Mouse (Mus musculus) hindbrain, embryonic 15.5 days (tissue): ENCODE measurements at regions not wholly inside any gene's neighbourhood (a gene's known extent, or its start where the extent isn't known, plus 50 kb on each side); places are given as distances from the start of the nearest gene placed in this dataset.
"Not testable (repeated sequence)": the region's sequence is repeated elsewhere in the genome, so short reads cannot be mapped to it uniquely, and the experiment has no call there.

Source experiments
- ATAC-seq: fragments of 200-750 bp; cut with Nextera tagmentation; 2 replicates; pipeline ENCODE4 v1.8.0; 2017; ENCODE audit warnings: low read depth, moderate number of reproducible peaks, moderate TSS enrichment; ENCODE audit not compliant: low FRiP score
- H3K27ac ChIP-seq: fragments of 300-500 bp; sonication (generic); replicated peaks from 2 replicates; pipeline ENCODE4 v1.5.1; 2015; ENCODE audit warnings: mild to moderate bottlenecking, inconsistent platforms
- H3K27me3 ChIP-seq: fragments of 300-500 bp; sonication (generic); 2 replicates; pipeline ENCODE4 v1.6.1; 2015; ENCODE audit warnings: control low read depth, inconsistent platforms
- H3K36me3 ChIP-seq: fragments of 300-500 bp; sonication (generic); 2 replicates; pipeline ENCODE4 v1.6.1; 2015; ENCODE audit warnings: control low read depth, inconsistent platforms
- H3K4me1 ChIP-seq: fragments of 300-500 bp; sonication (generic); replicated peaks from 2 replicates; pipeline ENCODE4 v1.6.1; 2015; ENCODE audit warnings: control low read depth, inconsistent platforms
- H3K4me2 ChIP-seq: fragments of 300-500 bp; sonication (generic); 2 replicates; pipeline ENCODE4 v1.6.1; 2015; ENCODE audit warnings: moderate library complexity, mild to moderate bottlenecking, inconsistent platforms
- H3K4me3 ChIP-seq: fragments of 300-500 bp; sonication (generic); 2 replicates; pipeline ENCODE4 v1.5.1; 2015; ENCODE audit warnings: mild to moderate bottlenecking, inconsistent platforms
- H3K9ac ChIP-seq: fragments of 300-500 bp; sonication (generic); 2 replicates; pipeline ENCODE4 v1.6.1; 2015; ENCODE audit warnings: inconsistent platforms
- H3K9me3 ChIP-seq: fragments of 300-500 bp; sonication (generic); 2 replicates; pipeline ENCODE4 v1.6.1; 2016; ENCODE audit warnings: control low read depth, inconsistent platforms
- WGBS: fragments of 180-500 bp; shearing (Covaris S2); methylation state at CpG from one replicate; pipeline ENCODE4 v1.1.7; 2015; 5-methylcytosine and 5-hydroxymethylcytosine counted together

DNA sequence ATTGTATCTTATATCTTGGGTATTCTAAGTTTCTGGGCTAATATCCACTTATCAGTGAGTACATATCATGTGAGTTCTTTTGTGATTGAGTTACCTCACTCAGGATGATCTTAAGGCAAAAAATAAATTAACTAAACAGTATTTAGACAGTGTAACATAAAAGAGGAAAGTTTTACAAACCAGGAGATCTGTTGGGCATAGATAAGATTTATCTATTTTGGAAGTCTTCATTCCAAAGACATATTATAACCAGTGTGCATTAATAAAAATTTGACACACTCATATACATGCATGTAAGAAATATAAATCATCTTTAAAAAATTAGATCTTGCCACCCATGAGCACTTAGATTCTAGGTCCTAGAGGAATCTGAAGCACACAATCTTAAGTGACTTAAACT lies 343.9 kb upstream of the Fam174a start:
- Histone ChIP-seq H3K9me3 (no peaks in the 10 kb centered on the region), H3K27me3 (no peaks in the 10 kb centered on the region), H3K4me2 (no peak overlapping the region), H3K36me3 (no peaks in the 10 kb centered on the region), H3K4me3 (no peak overlapping the region), H3K27ac (no peak overlapping the region), H3K9ac (no peak overlapping the region), H3K4me1 (no peaks in the 10 kb centered on the region)
- no peak for ATAC-seq

DNA sequence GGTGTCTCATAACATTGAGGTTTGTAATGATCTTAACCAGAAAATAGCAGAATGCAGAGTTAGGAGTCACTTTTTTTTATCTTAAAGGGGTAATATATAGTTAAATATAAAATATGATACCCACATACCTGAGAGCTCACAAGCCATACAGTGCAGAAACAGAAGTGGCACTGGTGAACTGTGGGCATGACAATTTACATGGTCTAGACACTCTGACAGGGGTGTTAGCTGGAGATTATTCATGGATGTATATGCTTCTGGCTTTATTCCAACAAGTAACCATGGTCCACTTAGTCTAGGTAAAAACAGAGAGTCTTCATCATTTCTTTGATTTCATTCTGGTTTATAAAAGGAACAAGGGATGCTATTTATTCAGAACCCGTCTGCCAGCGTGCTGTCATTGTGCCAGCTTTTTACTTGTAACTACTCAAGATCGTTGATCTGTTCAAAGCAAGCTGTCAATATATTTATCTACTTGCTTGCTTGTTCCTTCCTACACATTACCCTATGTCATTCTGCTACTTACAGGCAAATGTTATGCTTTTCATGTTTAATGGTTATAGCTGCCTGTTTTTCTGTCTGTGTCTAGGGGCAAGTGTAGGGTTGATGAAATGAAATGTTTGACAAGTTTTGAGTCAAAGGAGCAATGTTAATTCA lies 343.2 kb upstream of the Fam174a start:
- Histone ChIP-seq H3K27me3 (no peaks in the 10 kb centered on the region), H3K4me1 (no peaks in the 10 kb centered on the region), H3K4me3 (no peak overlapping the region), H3K36me3 (no peaks in the 10 kb centered on the region), H3K4me2 (no peak overlapping the region), H3K9ac (no peak overlapping the region), H3K9me3 (no peaks in the 10 kb centered on the region), H3K27ac (no peak overlapping the region)
- 59% methylated on average over 3 of the region's 3 CpGs for WGBS
- ATAC-seq, result no peak

DNA sequence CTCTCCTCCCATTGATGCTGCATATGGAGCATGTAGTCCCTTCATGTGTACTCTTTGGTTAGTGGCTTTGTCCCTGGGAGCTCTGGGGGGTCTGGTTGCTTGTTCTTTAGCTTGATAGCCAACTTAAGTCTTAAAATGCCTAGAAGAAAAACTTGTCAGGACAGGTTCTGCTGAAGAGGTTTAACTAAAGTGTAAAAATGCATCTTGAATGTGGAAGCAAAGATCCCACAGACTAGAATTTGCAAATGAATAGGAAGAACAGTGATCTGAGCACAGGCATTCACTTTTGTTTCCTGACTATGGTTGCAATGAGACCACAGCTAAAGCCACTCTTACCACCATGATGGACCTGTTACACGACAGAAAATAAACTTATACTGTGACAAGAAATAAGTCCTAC lies 320.1 kb upstream of the Fam174a start:
- WGBS, result 37% methylated on average over 1 of the region's 1 CpGs
- no peaks in the 10 kb centered on the region for H3K36me3 ChIP-seq
- H3K4me3 ChIP-seq, result no peak overlapping the region
- H3K27me3 ChIP-seq, result no peaks in the 10 kb centered on the region
- no peak overlapping the region for H3K4me2 ChIP-seq
- no peaks in the 10 kb centered on the region for H3K9me3 ChIP-seq
- H3K27ac ChIP-seq, result no peak overlapping the region
- no peak for ATAC-seq
- no peaks in the 10 kb centered on the region for H3K4me1 ChIP-seq
- no peak overlapping the region for H3K9ac ChIP-seq

DNA sequence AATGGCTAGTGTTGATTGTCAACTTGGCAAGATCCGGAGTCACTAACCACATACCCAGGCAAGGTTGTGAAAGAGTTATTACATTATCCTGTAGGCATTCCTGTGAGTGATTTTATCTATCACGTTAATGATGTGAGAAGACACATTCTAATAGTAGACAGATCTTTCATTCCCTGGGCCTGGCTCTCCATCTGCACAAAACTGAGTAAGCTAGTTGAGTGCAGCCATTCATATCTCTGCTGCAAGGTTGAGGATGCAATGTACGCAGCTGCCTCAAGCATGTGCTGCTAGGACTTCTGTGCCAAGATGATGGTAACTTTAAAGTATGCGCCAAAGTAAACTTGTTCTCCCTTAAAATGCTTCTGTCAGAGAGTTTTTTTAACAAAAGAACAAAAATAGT lies 309.5 kb upstream of the Fam174a start:
- H3K36me3 ChIP-seq, result no peaks in the 10 kb centered on the region
- H3K4me2 ChIP-seq, result no peak overlapping the region
- WGBS, result 84% methylated on average over 4 of the region's 4 CpGs
- no peaks in the 10 kb centered on the region for H3K9me3 ChIP-seq
- H3K4me3 ChIP-seq, result no peak overlapping the region
- H3K4me1 ChIP-seq, result no peaks in the 10 kb centered on the region
- H3K27ac ChIP-seq, result no peak overlapping the region
- no peak for ATAC-seq
- H3K9ac ChIP-seq, result no peak overlapping the region
- no peaks in the 10 kb centered on the region for H3K27me3 ChIP-seq

DNA sequence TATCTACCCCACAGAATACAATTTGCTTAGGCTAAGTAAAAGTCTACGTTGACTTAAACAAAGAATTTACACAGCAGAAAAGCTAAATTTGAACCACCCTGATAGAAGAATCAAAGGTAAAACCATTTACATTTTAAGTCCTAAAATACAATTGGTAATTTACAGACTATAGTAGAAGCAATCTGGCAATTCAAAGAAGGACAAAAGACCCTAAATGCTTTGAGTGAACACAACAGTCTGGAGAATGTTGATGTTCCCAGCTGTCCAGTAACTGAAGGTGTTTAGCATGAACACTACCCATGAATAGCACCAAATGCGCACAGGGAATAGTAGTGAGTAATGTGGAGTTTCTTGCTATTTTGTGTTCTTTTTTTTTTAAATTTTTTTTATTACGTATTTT lies 282.8 kb upstream of the Fam174a start:
- Histone ChIP-seq H3K4me2 (no peak overlapping the region), H3K27me3 (no peaks in the 10 kb centered on the region), H3K4me3 (no peak overlapping the region), H3K9ac (no peak overlapping the region), H3K27ac (no peak overlapping the region), H3K4me1 (no peaks in the 10 kb centered on the region), H3K36me3 (no peaks in the 10 kb centered on the region), H3K9me3 (no peaks in the 10 kb centered on the region)
- WGBS, result 91% methylated on average over 3 of the region's 3 CpGs
- ATAC-seq, result no peak

DNA sequence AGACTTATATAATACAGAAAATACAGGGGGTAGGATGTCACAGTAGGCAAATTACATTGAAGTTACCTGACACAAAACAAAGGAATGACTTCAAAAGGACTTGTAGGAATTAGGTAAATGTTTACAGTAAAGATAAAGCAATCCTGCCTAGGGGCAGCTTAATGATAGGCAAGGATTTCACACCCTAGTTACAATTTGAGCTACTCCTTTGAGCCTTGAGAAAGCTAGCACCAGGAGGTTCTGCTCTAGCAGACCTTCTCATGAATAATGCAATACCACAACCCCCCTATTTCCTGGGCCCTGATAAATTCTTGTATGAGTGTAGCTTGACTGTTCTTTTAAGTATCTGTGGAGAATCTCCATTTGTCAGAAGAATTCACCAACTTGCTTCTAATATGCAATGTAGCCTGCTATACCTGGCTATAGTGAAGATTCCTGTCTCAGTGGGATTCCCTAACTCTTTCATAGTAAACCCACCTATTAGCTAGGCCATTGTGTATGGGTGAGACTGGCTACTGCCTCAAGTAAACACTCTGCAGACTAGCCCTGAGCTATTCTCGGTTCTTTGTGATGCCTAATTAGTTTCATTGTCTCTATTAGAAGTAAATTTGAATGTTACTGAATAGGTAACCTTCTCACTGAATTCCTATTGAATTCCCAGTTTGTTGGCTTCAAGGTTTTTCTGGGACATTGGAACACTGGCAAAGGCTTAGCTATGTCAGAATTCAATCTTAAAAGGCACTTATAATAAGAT lies 279.6 kb upstream of the Fam174a start:
- not testable (repeated sequence) for ATAC-seq, H3K4me3 ChIP-seq, H3K9me3 ChIP-seq, H3K36me3 ChIP-seq, H3K27ac ChIP-seq, H3K4me1 ChIP-seq, H3K27me3 ChIP-seq, H3K9ac ChIP-seq, H3K4me2 ChIP-seq
- 17% methylated on average over 1 of the region's 1 CpGs for WGBS

DNA sequence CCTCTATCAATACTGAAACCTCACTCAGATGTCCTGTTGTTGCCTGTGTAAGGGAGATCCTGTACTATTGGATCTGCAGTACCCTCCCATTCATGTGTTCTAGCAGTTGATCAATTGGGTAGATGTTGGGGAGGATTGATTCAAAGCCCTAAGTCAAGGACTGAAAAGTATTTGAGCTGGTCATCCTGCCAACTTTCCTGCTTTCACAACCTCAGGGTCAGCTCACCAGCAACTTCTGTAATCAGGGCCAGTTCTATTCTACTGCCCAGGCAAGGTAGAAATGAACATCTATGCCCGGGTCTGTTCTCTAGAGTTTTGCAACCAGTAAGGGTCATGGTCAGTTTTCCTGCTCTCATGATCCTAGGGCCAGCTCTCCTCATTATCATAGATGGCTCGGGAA lies 275.0 kb upstream of the Fam174a start:
- H3K36me3 ChIP-seq, result no peaks in the 10 kb centered on the region
- H3K27ac ChIP-seq, result no peak overlapping the region
- no peak overlapping the region for H3K4me2 ChIP-seq
- no peaks in the 10 kb centered on the region for H3K4me1 ChIP-seq
- no peaks in the 10 kb centered on the region for H3K27me3 ChIP-seq
- H3K9ac ChIP-seq, result no peak overlapping the region
- WGBS, result 87% methylated on average over 2 of the region's 2 CpGs
- no peak overlapping the region for H3K4me3 ChIP-seq
- H3K9me3 ChIP-seq, result no peaks in the 10 kb centered on the region
- ATAC-seq, result no peak

DNA sequence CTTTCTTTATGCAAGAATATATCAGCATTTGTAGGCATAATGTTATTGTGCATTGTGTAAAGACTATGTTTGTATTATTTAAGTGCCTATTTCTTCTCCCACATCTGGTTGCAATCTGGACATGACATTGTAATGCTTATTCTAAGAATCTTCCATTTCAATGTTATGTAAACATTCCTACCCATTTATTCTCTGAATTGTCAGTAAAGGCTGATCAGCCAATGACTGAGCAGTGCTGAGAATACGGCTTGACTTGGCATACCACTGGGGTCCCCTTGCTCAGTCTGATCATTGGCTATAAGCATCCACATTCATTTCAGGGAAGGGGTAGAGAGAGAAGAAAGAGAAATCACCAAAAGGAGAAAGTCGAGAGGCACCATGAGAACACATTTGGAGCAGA lies 273.1 kb upstream of the Fam174a start:
- H3K27me3 ChIP-seq, result no peaks in the 10 kb centered on the region
- H3K9me3 ChIP-seq, result no peaks in the 10 kb centered on the region
- H3K4me3 ChIP-seq, result no peak overlapping the region
- H3K4me1 ChIP-seq, result no peaks in the 10 kb centered on the region
- no peak overlapping the region for H3K9ac ChIP-seq
- no peak overlapping the region for H3K4me2 ChIP-seq
- no peak for ATAC-seq
- no peaks in the 10 kb centered on the region for H3K36me3 ChIP-seq
- WGBS, result 76% methylated on average over 2 of the region's 2 CpGs
- H3K27ac ChIP-seq, result no peak overlapping the region

DNA sequence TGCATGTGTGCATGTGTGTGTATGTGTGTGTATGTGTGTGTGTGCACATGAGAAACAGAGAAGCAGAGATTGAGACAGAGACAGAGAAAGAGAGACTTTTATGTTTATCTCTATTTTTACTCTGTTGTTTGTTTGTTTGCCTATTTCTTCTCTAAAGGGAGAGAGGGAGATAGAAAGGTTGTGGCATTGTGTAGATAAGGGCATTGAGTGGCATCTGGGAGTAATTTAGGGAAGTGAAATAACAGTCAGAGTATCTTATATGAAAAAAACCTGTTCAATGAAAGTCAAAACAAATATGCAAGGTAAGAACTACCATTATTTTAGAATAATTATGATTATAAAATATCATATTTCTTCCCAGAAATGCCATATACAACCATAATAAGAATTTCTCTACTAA lies 270.1 kb upstream of the Fam174a start:
- no peak overlapping the region for H3K4me2 ChIP-seq
- no peaks in the 10 kb centered on the region for H3K36me3 ChIP-seq
- no peak for ATAC-seq
- no peaks in the 10 kb centered on the region for H3K4me1 ChIP-seq
- H3K27me3 ChIP-seq, result no peaks in the 10 kb centered on the region
- H3K9me3 ChIP-seq, result no peaks in the 10 kb centered on the region
- H3K9ac ChIP-seq, result no peak overlapping the region
- no peak overlapping the region for H3K4me3 ChIP-seq
- H3K27ac ChIP-seq, result no peak overlapping the region

DNA sequence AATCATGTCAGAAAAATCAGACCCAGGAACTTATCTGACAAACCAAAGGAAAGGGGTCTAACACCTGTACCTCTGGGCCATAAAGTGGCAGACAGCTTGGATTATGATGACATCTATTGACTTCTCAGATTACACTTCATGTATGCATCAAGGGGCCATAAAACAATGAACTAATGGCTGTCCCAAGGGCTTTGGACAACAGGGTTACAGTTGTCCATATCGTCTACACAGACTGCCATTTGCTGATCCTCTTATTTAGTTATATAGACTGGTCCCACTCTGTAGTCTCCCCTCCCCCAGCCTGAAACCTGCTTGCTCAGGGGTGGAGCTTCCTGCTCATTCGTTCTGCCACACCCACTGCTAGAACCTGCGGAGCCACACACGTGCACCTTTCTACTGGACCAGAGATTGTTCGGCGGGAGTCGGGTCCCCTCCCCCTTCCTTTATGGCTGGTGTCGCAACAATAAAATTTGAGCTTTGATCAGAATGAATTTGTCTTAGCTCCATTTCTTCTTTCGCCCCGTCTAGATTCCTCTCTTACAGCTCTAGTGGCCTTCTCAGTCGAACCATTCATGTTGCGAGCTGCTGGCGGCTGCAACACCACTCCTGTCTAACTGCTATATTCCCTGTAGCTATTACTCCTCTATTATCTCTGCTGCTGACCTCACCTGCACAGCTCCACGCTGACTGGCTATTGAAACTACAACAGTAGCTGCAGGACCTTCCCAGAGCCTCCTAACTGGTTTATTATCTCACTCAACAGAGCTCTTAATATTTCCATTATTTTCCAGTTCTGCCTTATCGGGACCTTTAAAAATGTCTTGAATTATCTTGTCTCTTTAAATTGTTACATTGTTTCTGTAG lies 248.9 kb upstream of the Fam174a start:
- no peak for ATAC-seq
- Histone ChIP-seq H3K4me3 (no peak overlapping the region), H3K9ac (no peak overlapping the region), H3K9me3 (no peaks in the 10 kb centered on the region), H3K27ac (no peak overlapping the region), H3K4me1 (no peaks in the 10 kb centered on the region), H3K36me3 (no peaks in the 10 kb centered on the region), H3K27me3 (no peaks in the 10 kb centered on the region), H3K4me2 (no peak overlapping the region)
- 87% methylated on average over 9 of the region's 15 CpGs for WGBS

DNA sequence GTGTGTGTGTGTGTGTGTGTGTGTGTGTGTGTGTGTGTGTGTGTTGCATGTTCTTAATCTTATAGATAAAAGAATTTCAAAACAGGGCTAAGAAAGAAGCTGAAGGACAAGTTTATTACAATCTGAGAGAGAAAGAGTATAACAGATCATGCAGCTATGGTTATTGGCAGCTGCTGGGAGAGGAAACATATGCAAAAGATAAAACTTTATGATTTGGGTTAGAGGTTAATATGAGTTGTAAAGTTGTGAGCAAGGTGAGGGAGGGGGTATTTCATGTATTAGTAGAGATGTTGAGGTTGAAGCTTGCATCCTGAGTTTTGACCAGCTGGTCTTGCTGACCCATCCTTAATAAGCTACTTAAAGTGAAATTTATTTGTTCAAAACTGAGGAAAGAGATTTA lies 247.8 kb upstream of the Fam174a start:
- Histone ChIP-seq H3K27ac (no peak overlapping the region), H3K4me2 (no peak overlapping the region), H3K36me3 (no peaks in the 10 kb centered on the region), H3K9ac (no peak overlapping the region), H3K4me3 (no peak overlapping the region), H3K27me3 (no peaks in the 10 kb centered on the region), H3K9me3 (no peaks in the 10 kb centered on the region), H3K4me1 (no peaks in the 10 kb centered on the region)
- ATAC-seq, result no peak

DNA sequence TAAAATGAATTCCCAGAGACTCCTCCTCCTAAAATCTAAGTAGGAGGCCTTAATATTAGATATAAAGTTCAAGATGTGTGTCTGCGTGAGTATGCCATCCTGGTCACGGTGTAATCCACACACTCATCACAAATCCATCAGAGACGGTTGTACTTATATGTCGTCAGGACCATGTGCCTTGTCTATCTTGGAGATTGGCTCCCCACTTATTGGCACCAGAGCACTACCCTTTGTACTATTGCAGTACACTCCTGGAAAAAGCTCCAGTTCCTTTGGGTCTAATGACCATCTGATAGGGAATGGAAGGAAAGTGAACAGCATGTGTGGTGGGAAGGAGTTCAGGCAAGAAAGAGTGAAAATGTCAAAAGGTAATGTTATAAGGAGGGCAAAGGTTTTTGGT lies 247.4 kb upstream of the Fam174a start:
- ATAC-seq, result no peak
- Histone ChIP-seq H3K9ac (no peak overlapping the region), H3K4me2 (no peak overlapping the region), H3K27ac (no peak overlapping the region), H3K27me3 (no peaks in the 10 kb centered on the region), H3K4me3 (no peak overlapping the region), H3K36me3 (no peaks in the 10 kb centered on the region), H3K4me1 (no peaks in the 10 kb centered on the region), H3K9me3 (no peaks in the 10 kb centered on the region)
- WGBS, result 95% methylated on average over 4 of the region's 4 CpGs
